Mouse (Mus musculus) forebrain, embryonic 12.5 days (tissue): ENCODE results near the gene St6galnac3. TPM values are rescaled to one million over a fixed set of nuclear protein-coding genes. Genes with fewer than 3 reads are reported as not detected.
A peak's percentile ranks its signal among the peaks of the same experiment; 100 is the strongest.
"Not testable (repeated sequence)": the region's sequence is repeated elsewhere in the genome, so short reads cannot be mapped to it uniquely, and the experiment has no call there.

Experiments
- ATAC-seq: fragments of 200-750 bp; cut with Nextera tagmentation; 2 replicates; pipeline ENCODE4 v1.8.0; 2017; ENCODE audit warnings: moderate TSS enrichment; ENCODE audit not compliant: low FRiP score
- H3K27ac ChIP-seq: fragments of 300-500 bp; sonication (generic); 2 replicates; pipeline ENCODE4 v1.5.1; 2016; ENCODE audit warnings: mild to moderate bottlenecking
- H3K27me3 ChIP-seq: fragments of 300-500 bp; sonication (generic); 2 replicates; pipeline ENCODE4 v1.6.1; 2016; ENCODE audit warnings: mild to moderate bottlenecking
- H3K36me3 ChIP-seq: fragments of 300-500 bp; sonication (generic); replicated peaks from 2 replicates; pipeline ENCODE4 v1.6.1; 2016; ENCODE audit warnings: mild to moderate bottlenecking
- H3K4me1 ChIP-seq: fragments of 300-500 bp; sonication (generic); 2 replicates; pipeline ENCODE4 v1.6.1; 2016
- H3K4me2 ChIP-seq: fragments of 300-500 bp; sonication (generic); 2 replicates; pipeline ENCODE4 v1.6.1; 2016; ENCODE audit warnings: mild to moderate bottlenecking, moderate library complexity
- H3K4me3 ChIP-seq: fragments of 300-500 bp; sonication (generic); replicated peaks from 2 replicates; pipeline ENCODE4 v1.5.1; 2016; ENCODE audit warnings: mild to moderate bottlenecking
- H3K9ac ChIP-seq: fragments of 300-500 bp; sonication (generic); 2 replicates; pipeline ENCODE4 v1.6.1; 2016; ENCODE audit warnings: mild to moderate bottlenecking
- H3K9me3 ChIP-seq: fragments of 300-500 bp; sonication (generic); 2 replicates; pipeline ENCODE4 v1.6.1; 2016
- WGBS: fragments of 180-500 bp; shearing (Covaris S2); methylation state at CpG from one replicate; pipeline ENCODE4 v1.1.7; 2016; 5-methylcytosine and 5-hydroxymethylcytosine counted together
- polyA plus RNA-seq: library from polyadenylated mRNA; unstranded; fragments of >200 nt; fragmentation: Nextera tagmentation; extraction: Ambion mirVana; gene quantifications from 2 replicates; pipeline ENCODE4 v1.2.1, GENCODE M21; 2016

St6galnac3 gene
- polyA plus RNA-seq, result 22.7 and 26.9 TPM in 2 replicates

DNA sequence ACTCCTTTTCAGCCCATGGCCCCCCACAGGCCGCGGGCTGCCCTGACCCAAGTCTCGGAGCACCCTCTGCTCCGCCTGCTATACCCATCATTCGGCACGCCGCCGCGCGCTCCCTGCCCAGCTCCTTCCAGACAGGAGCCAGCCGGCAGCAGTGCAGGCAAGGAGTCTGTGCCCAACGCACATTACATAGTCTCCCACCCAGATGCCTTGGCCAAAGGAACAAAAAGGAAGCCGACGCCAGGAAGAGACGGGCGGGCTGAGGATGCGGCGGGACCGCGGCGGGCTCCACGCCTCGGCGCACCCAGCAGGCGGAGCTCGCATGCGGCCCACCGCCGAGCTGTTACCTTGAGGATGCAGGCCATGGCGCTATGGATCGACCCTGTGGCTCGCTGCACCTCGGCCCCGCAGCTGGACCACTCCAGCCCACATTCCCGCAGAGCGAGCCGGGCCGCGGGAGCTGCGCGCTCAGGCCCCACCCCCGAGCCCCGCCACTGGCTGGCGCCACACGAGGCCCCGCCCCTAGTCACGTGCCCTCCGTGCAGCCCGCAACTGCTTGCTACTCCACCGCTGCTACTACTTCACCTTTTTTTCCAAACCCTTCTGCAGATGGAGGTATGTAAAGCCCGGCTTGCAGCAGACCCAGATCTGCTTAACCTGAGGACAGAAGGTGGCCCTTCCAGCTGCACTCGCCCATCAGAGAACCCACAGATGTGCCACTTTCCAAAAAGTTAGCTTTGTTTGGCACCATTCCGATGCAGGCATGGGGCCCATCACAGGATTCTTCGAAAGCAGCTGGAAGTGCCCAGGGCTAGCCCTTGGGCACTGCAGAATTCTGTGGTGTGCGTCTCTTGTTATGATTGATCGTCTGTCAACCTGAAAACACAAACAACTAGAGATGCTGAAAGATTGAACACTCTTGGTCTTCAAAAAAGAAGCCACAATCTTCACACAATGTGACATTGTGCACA is at the start of gene St6galnac3:
Gene St6galnac3 (minus strand): TSS at position 474 of the 968 bp plus-strand sequence.
- Histone ChIP-seq H3K27ac (peak within 1 kb of the TSS; percentile 81), H3K9me3 (no peaks in the 10 kb centered on the region), H3K27me3 (peaks cover 6% of the 10 kb centered on the region), H3K9ac (peak within 1 kb of the TSS; percentile 73), H3K4me3 (peak within 1 kb of the TSS; percentile 64), H3K36me3 (no peaks in the 10 kb centered on the region), H3K4me1 (peaks cover 19% of the 10 kb centered on the region), H3K4me2 (peak within 1 kb of the TSS; percentile 84)
- ATAC-seq, result peak; percentile 99
- WGBS, result 2% methylated on average over 56 of the region's 56 CpGs

DNA sequence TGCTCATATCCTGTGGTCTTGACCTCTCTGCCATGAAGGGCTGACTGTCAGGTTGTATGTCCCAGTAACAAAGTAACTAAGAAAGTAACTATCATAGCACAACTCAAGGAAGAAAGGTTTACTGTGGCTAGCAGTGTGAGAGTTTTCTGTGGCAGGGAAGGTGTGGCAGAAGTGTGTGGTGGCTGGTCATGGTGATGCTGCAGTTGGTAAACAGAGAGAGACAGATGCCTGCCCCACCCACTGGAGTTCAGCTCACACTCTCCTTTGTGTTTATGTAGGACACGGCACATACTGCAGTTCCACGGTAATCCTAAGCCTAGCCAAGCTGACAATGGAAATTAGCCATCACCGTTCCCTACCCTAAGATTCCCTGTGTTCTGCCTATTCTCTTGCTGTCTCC is 49.6 kb upstream of the St6galnac3 start:
- H3K9ac ChIP-seq, result no peak overlapping the region
- no peak overlapping the region for H3K4me2 ChIP-seq
- no peaks in the 10 kb centered on the region for H3K36me3 ChIP-seq
- H3K4me3 ChIP-seq, result no peak overlapping the region
- H3K27ac ChIP-seq, result no peak overlapping the region
- 92% methylated on average over 3 of the region's 3 CpGs for WGBS
- H3K27me3 ChIP-seq, result no peaks in the 10 kb centered on the region
- H3K9me3 ChIP-seq, result no peaks in the 10 kb centered on the region
- H3K4me1 ChIP-seq, result no peaks in the 10 kb centered on the region
- no peak for ATAC-seq

DNA sequence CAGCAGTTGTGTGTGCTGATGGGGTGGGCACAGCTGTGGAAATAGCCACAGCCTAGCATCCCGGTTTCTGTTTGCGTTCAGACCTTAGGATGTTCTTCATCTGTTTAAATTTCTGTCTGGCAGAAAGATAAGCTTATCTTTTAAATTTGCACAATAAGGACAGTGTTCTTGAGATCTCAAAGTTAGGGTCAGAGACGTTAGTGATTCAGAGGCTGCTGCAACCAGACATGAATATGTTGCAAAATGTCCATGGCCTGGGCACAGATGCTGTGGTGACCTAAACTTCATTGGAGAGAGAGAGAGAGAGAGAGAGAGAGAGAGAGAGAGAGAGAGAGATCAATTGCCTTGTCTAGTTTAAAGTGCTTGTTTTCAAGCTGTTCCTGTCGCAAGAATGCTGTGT is 46.5 kb upstream of the St6galnac3 start:
- Histone ChIP-seq H3K9me3 (no peaks in the 10 kb centered on the region), H3K4me1 (no peaks in the 10 kb centered on the region), H3K36me3 (no peaks in the 10 kb centered on the region), H3K4me2 (no peak overlapping the region), H3K27me3 (no peaks in the 10 kb centered on the region), H3K27ac (no peak overlapping the region), H3K9ac (no peak overlapping the region), H3K4me3 (no peak overlapping the region)
- 88% methylated on average over 4 of the region's 4 CpGs for WGBS
- no peak for ATAC-seq

DNA sequence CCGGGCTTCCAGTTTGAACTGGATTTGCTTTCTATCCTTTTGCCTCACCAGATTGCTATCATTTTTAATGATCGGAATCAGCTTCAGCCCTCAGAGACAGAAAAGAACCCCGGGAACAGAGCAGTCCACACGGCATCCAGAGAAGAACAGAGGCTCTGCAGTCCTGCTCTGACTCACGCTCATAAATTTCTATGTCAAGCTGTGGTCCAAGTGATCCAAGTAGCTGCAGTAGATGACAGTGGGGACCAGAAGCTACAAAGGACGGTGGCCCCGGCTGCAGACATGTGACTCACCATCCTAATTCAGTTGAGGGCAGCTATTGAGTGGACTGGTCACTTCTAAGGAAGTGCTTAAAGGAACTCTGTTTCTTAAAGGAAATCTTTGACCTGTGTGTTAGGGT is 45.6 kb upstream of the St6galnac3 start:
- H3K9me3 ChIP-seq, result no peaks in the 10 kb centered on the region
- 70% methylated on average over 7 of the region's 7 CpGs for WGBS
- H3K9ac ChIP-seq, result no peak overlapping the region
- no peaks in the 10 kb centered on the region for H3K4me1 ChIP-seq
- no peak overlapping the region for H3K4me3 ChIP-seq
- H3K4me2 ChIP-seq, result no peak overlapping the region
- H3K36me3 ChIP-seq, result no peaks in the 10 kb centered on the region
- no peaks in the 10 kb centered on the region for H3K27me3 ChIP-seq
- ATAC-seq, result no peak
- H3K27ac ChIP-seq, result no peak overlapping the region

DNA sequence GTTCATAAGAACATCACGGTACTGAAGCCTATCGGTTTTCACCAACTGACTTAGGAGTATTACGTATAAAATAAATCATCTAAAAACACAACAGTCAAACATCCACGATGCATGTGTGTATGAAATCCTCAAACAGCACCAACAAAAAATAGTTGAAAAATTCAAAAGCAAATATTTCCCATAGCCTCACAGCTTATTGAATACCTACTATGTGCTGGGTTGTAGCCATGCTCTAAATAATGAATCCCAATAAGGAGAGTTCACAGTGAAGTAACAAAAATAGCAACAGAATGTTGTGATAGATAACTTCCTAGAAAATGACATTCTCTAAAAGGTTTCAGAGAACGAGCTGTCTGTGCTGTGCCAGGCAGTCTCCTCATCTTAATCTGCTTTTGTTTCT is 44.2 kb upstream of the St6galnac3 start:
- ATAC-seq, result no peak
- Histone ChIP-seq H3K27me3 (no peaks in the 10 kb centered on the region), H3K4me3 (no peak overlapping the region), H3K36me3 (no peaks in the 10 kb centered on the region), H3K4me2 (no peak overlapping the region), H3K9me3 (no peaks in the 10 kb centered on the region), H3K9ac (no peak overlapping the region), H3K4me1 (no peaks in the 10 kb centered on the region), H3K27ac (no peak overlapping the region)
- WGBS, result 90% methylated on average over 5 of the region's 5 CpGs

DNA sequence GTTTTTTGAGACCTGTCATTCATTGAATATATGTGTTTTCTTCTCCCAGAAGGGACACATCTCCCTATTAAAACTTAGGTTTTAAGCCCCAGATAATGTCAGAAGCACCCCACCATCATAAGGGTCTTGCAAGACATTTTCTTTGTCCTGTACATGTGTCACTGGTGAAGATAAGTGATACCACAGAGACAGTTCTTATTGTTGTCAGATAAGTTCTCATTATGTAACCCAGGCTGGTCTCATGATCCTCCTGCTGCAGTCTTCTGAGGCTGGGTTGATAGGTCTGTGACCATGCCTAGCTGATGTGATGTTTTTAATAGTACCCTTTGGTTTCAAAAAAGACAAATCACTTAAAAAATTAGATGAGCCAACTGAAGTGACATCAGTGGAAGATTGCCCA is 40.2 kb upstream of the St6galnac3 start:
- Histone ChIP-seq H3K27me3 (no peaks in the 10 kb centered on the region), H3K4me1 (no peaks in the 10 kb centered on the region), H3K9ac (no peak overlapping the region), H3K4me2 (no peak overlapping the region), H3K36me3 (no peaks in the 10 kb centered on the region), H3K27ac (no peak overlapping the region), H3K9me3 (no peaks in the 10 kb centered on the region), H3K4me3 (no peak overlapping the region)
- ATAC-seq, result no peak

DNA sequence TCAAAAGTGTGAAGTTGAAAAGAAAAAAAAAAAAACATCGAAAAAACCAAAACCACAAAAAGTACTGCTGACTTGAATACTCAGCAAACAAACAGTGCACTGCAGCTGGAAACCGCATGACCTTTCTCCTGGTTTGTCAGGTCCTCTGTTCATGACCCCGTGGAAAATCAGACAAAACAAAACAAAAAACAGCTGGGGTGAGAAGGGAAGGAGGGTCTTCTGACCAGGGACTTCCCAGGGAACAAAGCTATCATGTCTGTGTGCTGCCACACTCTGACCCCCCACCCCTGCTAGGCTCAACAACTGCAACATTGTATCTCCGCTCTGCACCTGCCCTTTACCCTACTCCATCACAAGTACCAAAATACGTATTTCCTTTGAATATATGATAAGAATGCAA is 39.8 kb upstream of the St6galnac3 start:
- no peaks in the 10 kb centered on the region for H3K9me3 ChIP-seq
- 34% methylated on average over 5 of the region's 5 CpGs for WGBS
- H3K36me3 ChIP-seq, result no peaks in the 10 kb centered on the region
- no peak for ATAC-seq
- H3K27ac ChIP-seq, result no peak overlapping the region
- H3K4me1 ChIP-seq, result no peaks in the 10 kb centered on the region
- no peaks in the 10 kb centered on the region for H3K27me3 ChIP-seq
- no peak overlapping the region for H3K4me2 ChIP-seq
- no peak overlapping the region for H3K4me3 ChIP-seq
- H3K9ac ChIP-seq, result no peak overlapping the region

DNA sequence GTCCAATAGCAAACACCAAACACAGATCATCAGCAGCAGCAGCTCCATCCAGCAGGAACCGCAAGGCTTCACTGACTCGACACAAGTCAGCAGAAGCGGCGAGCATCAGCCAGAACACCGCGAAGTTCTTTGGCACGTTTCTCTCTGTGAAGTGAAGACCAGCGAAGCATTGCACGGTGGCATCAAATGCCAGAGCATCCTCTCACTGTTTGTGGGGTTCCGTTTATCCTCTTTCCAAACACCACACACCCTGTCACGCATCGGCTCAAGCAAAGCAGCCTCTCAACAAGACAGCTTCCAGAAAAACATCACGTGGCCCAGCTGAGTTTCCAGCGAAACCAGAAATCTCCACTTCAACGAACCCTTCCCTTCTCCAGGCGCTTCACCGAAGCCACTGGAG is 36.2 kb upstream of the St6galnac3 start:
- H3K36me3 ChIP-seq, result no peaks in the 10 kb centered on the region
- no peaks in the 10 kb centered on the region for H3K27me3 ChIP-seq
- no peak overlapping the region for H3K27ac ChIP-seq
- no peak overlapping the region for H3K4me3 ChIP-seq
- 93% methylated on average over 17 of the region's 17 CpGs for WGBS
- no peak for ATAC-seq
- H3K4me1 ChIP-seq, result 0 out of 2 replicates have a peak, but pooled peaks cover 9% of the 10 kb centered on the region
- no peak overlapping the region for H3K9ac ChIP-seq
- H3K4me2 ChIP-seq, result no peak overlapping the region
- H3K9me3 ChIP-seq, result no peaks in the 10 kb centered on the region

DNA sequence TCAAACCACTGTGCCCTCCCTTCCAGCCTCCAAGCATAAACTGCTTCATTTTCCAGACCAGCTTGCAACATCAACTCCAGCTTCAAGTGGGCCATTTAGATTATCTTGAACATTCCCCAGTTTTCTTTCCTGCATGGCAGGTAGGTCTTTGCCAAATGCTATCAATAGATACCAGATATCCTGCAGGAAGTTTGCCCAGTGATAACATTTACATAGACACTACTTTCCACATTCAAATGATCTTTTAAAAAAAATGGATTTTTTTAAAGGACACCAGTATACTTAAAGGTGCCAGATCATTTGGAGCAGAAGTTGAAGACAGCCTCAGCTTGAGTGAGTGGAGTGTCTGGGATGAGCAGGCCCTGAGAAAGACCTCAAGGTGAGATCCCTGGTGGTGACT is 34.3 kb upstream of the St6galnac3 start:
- Histone ChIP-seq H3K27ac (no peak overlapping the region), H3K4me2 (no peak overlapping the region), H3K9me3 (no peaks in the 10 kb centered on the region), H3K4me3 (no peak overlapping the region), H3K9ac (no peak overlapping the region), H3K36me3 (no peaks in the 10 kb centered on the region), H3K27me3 (no peaks in the 10 kb centered on the region), H3K4me1 (0 out of 2 replicates have a peak, but pooled peaks cover 9% of the 10 kb centered on the region)
- no peak for ATAC-seq

DNA sequence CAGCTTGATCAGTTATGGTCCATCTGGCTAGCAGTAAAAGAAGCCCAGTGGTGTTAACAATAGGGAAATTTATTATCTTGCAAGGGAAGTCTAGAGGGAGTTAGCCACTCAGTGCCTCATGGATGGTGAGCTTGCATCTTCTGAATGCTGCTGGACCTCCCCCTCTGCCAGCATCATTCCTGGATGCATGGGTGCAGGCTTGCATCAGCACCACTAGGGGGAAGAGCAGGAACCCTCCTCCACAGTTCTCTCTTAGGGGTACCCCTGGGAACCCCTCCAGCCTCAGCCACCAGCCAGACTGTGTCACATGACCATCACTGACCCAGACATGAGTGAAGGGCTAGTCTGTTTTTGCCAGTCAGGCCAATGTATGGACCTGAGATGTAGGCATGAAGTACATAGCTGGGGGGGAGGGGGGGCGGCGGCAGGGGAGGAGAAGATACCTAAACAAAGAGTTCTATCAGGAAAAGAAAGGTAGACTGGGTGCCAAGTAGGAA is 31.6 kb upstream of the St6galnac3 start:
- H3K27ac ChIP-seq, result no peak overlapping the region
- 100% methylated on average over 2 of the region's 2 CpGs for WGBS
- no peak overlapping the region for H3K4me2 ChIP-seq
- H3K9ac ChIP-seq, result no peak overlapping the region
- ATAC-seq, result no peak
- no peaks in the 10 kb centered on the region for H3K9me3 ChIP-seq
- no peaks in the 10 kb centered on the region for H3K36me3 ChIP-seq
- 0 out of 2 replicates have a peak, but pooled peaks cover 9% of the 10 kb centered on the region for H3K4me1 ChIP-seq
- no peak overlapping the region for H3K4me3 ChIP-seq
- no peaks in the 10 kb centered on the region for H3K27me3 ChIP-seq

DNA sequence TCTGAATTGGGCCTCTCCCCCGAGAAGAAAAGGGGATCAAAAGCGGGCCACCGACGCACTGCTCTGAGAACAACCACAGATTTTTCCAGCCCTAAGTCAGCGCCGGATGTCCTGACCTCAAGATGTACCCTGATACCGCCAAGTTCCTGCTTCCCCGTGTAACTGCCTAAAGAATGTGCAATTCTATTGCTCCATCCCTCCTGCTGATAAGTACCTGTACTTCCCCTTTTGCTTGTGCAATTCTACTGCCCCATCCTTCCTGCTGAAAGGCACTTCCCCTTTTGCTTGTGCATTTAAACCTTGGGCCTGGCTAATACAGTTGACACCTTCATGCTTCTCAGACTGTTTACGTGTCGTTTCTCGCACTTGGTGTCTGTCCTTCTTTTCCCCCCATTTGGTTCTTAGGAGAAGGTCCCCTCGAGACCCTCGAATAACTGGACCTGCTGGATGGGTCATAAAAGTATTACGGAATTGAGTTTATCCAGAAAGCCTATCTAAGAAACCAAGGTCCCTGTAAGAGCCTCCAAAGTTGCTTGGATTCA is 30.9 kb upstream of the St6galnac3 start:
- H3K27ac ChIP-seq, ATAC-seq: not testable (repeated sequence)
- WGBS, result 87% methylated on average over 14 of the region's 14 CpGs

DNA sequence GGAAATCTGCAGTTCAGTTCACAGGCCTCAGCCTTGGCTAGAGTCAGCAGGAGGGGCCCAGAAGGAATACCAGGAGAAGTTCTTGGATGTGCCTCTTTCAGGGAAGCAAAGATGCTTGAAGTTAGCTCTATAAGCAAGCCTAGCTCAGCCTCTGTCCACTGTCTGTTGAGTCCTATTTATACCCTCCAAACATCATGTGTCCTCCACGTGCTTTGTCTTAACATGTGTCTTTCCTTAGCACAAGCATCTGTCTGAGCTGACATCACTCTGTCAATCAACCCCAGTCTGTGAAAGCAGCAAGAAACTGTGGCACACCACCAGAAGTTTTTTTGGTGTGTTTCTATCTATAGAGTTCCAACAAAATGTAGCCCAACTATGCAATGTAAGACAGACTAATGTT is 26.5 kb upstream of the St6galnac3 start:
- Histone ChIP-seq H3K36me3 (no peaks in the 10 kb centered on the region), H3K4me2 (no peak overlapping the region), H3K4me3 (no peak overlapping the region), H3K9me3 (no peaks in the 10 kb centered on the region), H3K27me3 (no peaks in the 10 kb centered on the region), H3K27ac (no peak overlapping the region), H3K4me1 (no peaks in the 10 kb centered on the region), H3K9ac (no peak overlapping the region)
- WGBS, result 59% methylated on average over 1 of the region's 1 CpGs
- no peak for ATAC-seq

More for the DNA sequence above, 30.9 kb upstream of the St6galnac3 start:
- not testable (repeated sequence) for H3K4me2 ChIP-seq, H3K9ac ChIP-seq, H3K27me3 ChIP-seq, H3K4me1 ChIP-seq, H3K4me3 ChIP-seq, H3K9me3 ChIP-seq, H3K36me3 ChIP-seq
